Mouse (Mus musculus) hindbrain, embryonic 11.5 days (tissue): ENCODE measurements around the gene Pou6f1. TPM values are rescaled to one million over a fixed set of nuclear protein-coding genes. Genes with fewer than 3 reads are reported as not detected.
"Not testable (repeated sequence)": the region's sequence is repeated elsewhere in the genome, so short reads cannot be mapped to it uniquely, and the experiment has no call there.

Experiments used
- ATAC-seq: fragments of 200-750 bp; cut with Nextera tagmentation; 2 replicates; pipeline ENCODE4 v1.8.0; 2017; ENCODE audit warnings: mild to moderate bottlenecking, moderate TSS enrichment, moderate library complexity; ENCODE audit not compliant: low FRiP score
- DNase-seq: peaks from one replicate; pipeline ENCODE4 v3.0.0-alpha.2; 2015; ENCODE audit warnings: low spot score
- H3K27ac ChIP-seq: fragments of 300-500 bp; sonication (generic); 2 replicates; pipeline ENCODE4 v1.5.1; 2014; ENCODE audit warnings: mild to moderate bottlenecking, low read depth, low read length
- H3K27me3 ChIP-seq: fragments of 300-500 bp; sonication (generic); 2 replicates; pipeline ENCODE4 v1.6.1; 2014; ENCODE audit warnings: mild to moderate bottlenecking, low read length, moderate library complexity, mixed read lengths; ENCODE audit not compliant: control insufficient read depth, insufficient read depth
- H3K36me3 ChIP-seq: fragments of 300-500 bp; sonication (generic); 2 replicates; pipeline ENCODE4 v1.6.1; 2014; ENCODE audit warnings: mild to moderate bottlenecking, low read length, moderate library complexity, mixed read lengths; ENCODE audit not compliant: control insufficient read depth, insufficient read depth
- H3K4me1 ChIP-seq: fragments of 300-500 bp; sonication (generic); replicated peaks from 2 replicates; pipeline ENCODE4 v1.6.1; 2014; ENCODE audit warnings: low read length, mixed read lengths; ENCODE audit not compliant: control insufficient read depth, insufficient read depth
- H3K4me2 ChIP-seq: fragments of 300-500 bp; sonication (generic); replicated peaks from 2 replicates; pipeline ENCODE4 v1.6.1; 2014; ENCODE audit warnings: mild to moderate bottlenecking, low read depth, low read length
- H3K4me3 ChIP-seq: fragments of 300-500 bp; sonication (generic); 2 replicates; pipeline ENCODE4 v1.5.1; 2014; ENCODE audit warnings: low read depth, low read length
- H3K9ac ChIP-seq: fragments of 300-500 bp; sonication (generic); 2 replicates; pipeline ENCODE4 v1.6.1; 2014; ENCODE audit warnings: low read depth, low read length
- H3K9me3 ChIP-seq: fragments of 300-500 bp; sonication (generic); 2 replicates; pipeline ENCODE4 v1.6.1; 2016; ENCODE audit warnings: low read length; ENCODE audit not compliant: control insufficient read depth
- WGBS: fragments of 180-500 bp; shearing (Covaris S2); extraction: QIAGEN DNeasy Blood & Tissue Kit; methylation state at CpG from one replicate; pipeline ENCODE4 v1.1.7; 2014; 5-methylcytosine and 5-hydroxymethylcytosine counted together
- polyA plus RNA-seq: library from polyadenylated mRNA; unstranded; fragments of >200 nt; fragmentation: Nextera tagmentation; extraction: Ambion mirVana; gene quantifications from 2 replicates; pipeline ENCODE4 v1.2.1, GENCODE M21; 2014

Pou6f1 gene
- polyA plus RNA-seq, 1 experiment from 2014 or later, result 15.7 TPM

DNA sequence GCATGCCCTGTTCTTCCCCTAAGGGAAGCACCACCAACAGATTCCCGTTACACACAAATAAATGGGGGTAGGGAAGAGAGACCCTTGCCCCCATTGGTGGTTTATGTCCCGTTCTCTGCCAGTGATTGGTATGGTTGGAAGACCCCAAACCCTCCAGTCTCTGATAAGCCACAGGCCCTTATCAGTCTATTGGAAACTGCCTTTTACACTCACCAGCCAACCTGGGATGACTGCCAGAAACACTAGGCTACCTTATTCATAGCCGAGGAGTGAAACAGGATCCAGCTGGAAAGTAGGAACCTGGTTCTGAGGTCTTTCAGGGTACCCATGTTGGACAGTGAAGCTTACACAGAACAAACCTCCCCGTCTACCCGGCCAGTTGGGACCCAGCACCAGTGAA lies 43.8 kb downstream of the Pou6f1 start:
- no peaks in the 10 kb centered on the region for H3K27me3 ChIP-seq
- H3K36me3 ChIP-seq, result no peaks in the 10 kb centered on the region
- H3K4me2 ChIP-seq, result no peak overlapping the region
- H3K9me3 ChIP-seq, result no peaks in the 10 kb centered on the region
- 98% methylated on average over 5 of the region's 5 CpGs for whole genome bisulfite sequencing
- no peak overlapping the region for H3K27ac ChIP-seq
- no peaks in the 10 kb centered on the region for H3K4me1 ChIP-seq
- H3K9ac ChIP-seq, result no peak overlapping the region
- DNase-seq (no peak), ATAC-seq (no peak)
- no peak overlapping the region for H3K4me3 ChIP-seq

DNA sequence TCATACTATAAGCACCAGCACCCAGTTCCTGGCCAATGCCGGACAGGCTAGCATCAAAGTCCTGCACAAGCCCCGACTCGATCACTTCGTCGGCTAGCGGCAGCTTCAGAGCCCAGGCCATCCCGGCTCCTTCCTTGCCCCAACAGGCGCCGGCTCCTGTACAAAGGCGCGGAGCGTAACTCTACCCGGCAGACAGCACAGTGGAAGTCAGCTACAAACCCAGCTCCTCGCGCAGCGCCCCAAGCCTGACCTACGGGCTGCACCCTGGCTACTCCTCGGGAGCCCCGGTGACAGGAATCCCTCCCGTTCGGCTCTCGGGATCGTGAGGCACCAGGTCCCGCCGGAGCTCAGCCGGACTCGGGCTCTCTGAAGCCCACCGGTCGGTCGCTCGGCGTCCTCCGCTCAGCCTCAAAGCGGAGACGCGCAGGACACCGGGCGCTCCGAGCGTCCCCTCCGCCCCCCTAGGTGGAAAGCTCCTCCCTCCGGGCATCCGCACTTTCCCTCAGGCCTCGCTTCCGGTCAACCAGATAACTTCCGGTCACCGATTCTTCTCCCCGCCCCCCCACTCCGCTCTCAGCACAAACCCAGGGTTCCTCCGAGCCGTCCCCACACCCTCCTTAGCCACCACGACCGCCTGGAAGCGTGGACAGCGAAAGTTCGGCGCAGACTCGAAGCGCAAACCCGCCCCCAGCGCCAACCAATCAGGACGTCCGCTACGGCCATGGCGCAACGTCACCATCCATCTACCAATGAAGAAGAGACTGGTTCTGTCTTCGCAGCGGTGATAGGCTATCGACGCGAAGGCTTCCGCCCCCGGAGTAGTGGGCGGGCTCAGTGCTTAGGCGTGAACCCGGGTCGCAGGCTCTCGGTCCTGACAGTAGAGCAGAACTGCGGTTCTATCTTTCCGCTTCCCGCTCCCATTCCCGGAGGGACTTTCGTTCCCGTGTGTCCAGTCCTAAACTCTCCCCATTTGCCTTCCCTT lies 48.2 kb downstream of the Pou6f1 start, which contains the start of gene Tfcp2:
Tfcp2 (minus strand) TSS at position 683 of the 982 bp plus-strand sequence.
- peak; percentile 99 for ATAC-seq
- Histone ChIP-seq H3K9ac (peak within 1 kb of the TSS; percentile 89), H3K4me2 (peak within 1 kb of the TSS; percentile 78), H3K9me3 (no peaks in the 10 kb centered on the region), H3K27ac (peak within 1 kb of the TSS; percentile 96), H3K4me3 (peak within 1 kb of the TSS; percentile 90), H3K27me3 (no peaks in the 10 kb centered on the region), H3K4me1 (no peaks in the 10 kb centered on the region), H3K36me3 (0 out of 2 replicates have a peak, but pooled peaks cover 2% of the 10 kb centered on the region)
- WGBS, result under 1% methylated on average over 70 of the region's 84 CpGs
- peak; percentile 96 for DNase-seq

GRCm38 (mm10) chr15:100550280-100550679 lies 49.5 kb downstream of the Pou6f1 start:
- Histone ChIP-seq H3K4me2 (peak overlapping the region; percentile 78; the same call in 1 of the 2 replicates), H3K4me3 (no peak overlapping the region; the same call in 1 of the 2 replicates), H3K9ac (no peak overlapping the region; the same call in 1 of the 2 replicates), H3K27me3 (no peaks in the 10 kb centered on the region), H3K27ac (no peak overlapping the region), H3K36me3 (0 out of 2 replicates have a peak, but pooled peaks cover 2% of the 10 kb centered on the region), H3K9me3 (no peaks in the 10 kb centered on the region), H3K4me1 (no peaks in the 10 kb centered on the region)
- ATAC-seq, result no peak
- DNase-seq, result no peak
- WGBS, result 96% methylated on average over 4 of the region's 4 CpGs

DNA sequence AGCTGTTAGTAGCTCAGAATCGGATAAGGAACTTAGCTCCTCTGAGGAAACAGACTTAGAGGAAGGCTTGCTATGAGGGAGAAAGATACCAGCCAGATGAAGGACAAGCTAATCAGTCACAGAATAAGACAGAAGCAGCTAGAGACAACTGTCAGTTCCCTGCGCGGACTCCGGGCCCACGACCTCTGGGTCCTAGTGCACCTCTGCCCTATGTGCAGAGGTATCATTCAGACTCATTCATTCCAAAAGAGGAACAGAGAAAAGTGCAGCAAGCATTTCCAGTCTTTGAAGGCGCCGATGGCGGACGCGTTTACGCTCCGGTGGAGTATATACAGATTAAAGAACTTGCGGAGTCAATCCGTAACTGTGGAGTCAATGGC lies 56.1 kb downstream of the Pou6f1 start:
- not testable (repeated sequence) for H3K27me3 ChIP-seq, H3K9ac ChIP-seq, H3K9me3 ChIP-seq, DNase-seq, H3K27ac ChIP-seq, H3K4me2 ChIP-seq, H3K4me3 ChIP-seq, ATAC-seq, H3K4me1 ChIP-seq, H3K36me3 ChIP-seq
- WGBS, result 95% methylated on average over 12 of the region's 14 CpGs

DNA sequence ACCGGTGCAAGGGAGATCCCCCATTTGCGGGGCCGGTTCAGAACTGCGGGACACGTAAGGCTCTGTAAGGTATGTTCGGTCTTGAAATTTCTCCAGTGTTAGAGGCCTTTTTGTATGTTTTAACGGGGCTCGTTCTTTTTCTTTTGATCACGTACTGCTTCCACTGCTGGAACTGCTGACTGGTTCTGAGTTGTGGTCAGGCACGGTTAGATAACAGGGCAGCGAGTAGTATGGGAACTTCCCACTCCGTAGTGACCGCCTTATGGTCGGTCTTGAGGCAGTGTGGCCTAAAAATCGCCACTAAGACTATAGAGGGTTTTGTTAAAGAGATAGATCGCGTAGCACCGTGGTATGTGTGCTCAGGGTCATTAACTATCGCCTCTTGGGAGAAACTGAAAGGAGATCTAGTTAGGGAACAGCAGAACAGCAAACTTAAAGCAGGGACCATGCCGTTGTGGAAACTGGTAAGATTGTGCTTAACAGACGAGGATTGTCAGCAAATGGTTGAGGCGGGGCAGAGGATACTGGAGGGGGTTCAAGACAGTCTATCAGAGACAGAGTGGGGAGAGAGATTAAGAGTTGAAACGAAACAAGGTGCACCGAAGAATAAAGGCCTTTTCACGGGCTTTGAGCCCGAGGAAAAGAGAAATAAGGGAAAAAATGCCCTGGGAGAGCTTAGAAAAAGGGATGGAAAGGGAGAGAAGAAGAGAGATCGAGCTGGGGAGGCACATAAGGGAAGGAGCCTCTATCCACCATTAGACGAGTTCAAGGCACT lies 56.7 kb downstream of the Pou6f1 start:
- 95% methylated on average over 25 of the region's 28 CpGs for WGBS
- H3K36me3 ChIP-seq, result not testable (repeated sequence)

GRCm38 (mm10) chr15:100541426-100541825 lies 58.4 kb downstream of the Pou6f1 start:
- ATAC-seq (no peak), DNase-seq (no peak)
- Histone ChIP-seq H3K9me3 (no peaks in the 10 kb centered on the region), H3K4me3 (no peak overlapping the region), H3K27ac (no peak overlapping the region), H3K9ac (no peak overlapping the region), H3K4me1 (no peaks in the 10 kb centered on the region), H3K36me3 (no peaks in the 10 kb centered on the region), H3K4me2 (no peak overlapping the region), H3K27me3 (no peaks in the 10 kb centered on the region)
- 96% methylated on average over 4 of the region's 4 CpGs for WGBS

More for the DNA sequence above, 56.7 kb downstream of the Pou6f1 start:
- H3K9me3 ChIP-seq, H3K27ac ChIP-seq, ATAC-seq, DNase-seq, H3K4me3 ChIP-seq, H3K4me2 ChIP-seq, H3K9ac ChIP-seq, H3K4me1 ChIP-seq, H3K27me3 ChIP-seq: not testable (repeated sequence)

GRCm38 (mm10) chr15:100541001-100541400 lies 58.8 kb downstream of the Pou6f1 start:
- H3K36me3 ChIP-seq, H3K9ac ChIP-seq, ATAC-seq, H3K4me1 ChIP-seq, H3K4me3 ChIP-seq, DNase-seq, H3K4me2 ChIP-seq, H3K27me3 ChIP-seq, H3K9me3 ChIP-seq, H3K27ac ChIP-seq: not testable (repeated sequence)
- WGBS, result 93% methylated on average over 1 of the region's 1 CpGs

GRCm38 (mm10) chr15:100539411-100539810 lies 60.4 kb downstream of the Pou6f1 start:
- Histone ChIP-seq H3K9ac (no peak overlapping the region), H3K4me1 (no peaks in the 10 kb centered on the region), H3K36me3 (0 out of 2 replicates have a peak, but pooled peaks cover 5% of the 10 kb centered on the region), H3K4me3 (no peak overlapping the region), H3K4me2 (no peak overlapping the region), H3K27ac (no peak overlapping the region), H3K27me3 (no peaks in the 10 kb centered on the region), H3K9me3 (no peaks in the 10 kb centered on the region)
- no peak for DNase-seq
- 96% methylated on average over 9 of the region's 9 CpGs for WGBS
- ATAC-seq, result no peak
